Mouse (Mus musculus) heart, embryonic 14.5 days (tissue): ENCODE results near the gene Gm49369. TPM values are rescaled to one million over a fixed set of nuclear protein-coding genes. Genes with fewer than 3 reads are reported as not detected.

ENCODE experiments used
- ATAC-seq: fragments of 200-750 bp; cut with Nextera tagmentation; 2 replicates; pipeline ENCODE4 v1.8.0; 2017; ENCODE audit warnings: low read depth, moderate TSS enrichment; ENCODE audit not compliant: insufficient number of reproducible peaks, insufficient read depth, low FRiP score
- H3K27ac ChIP-seq, 2 experiments: fragments of 200-500 bp in 1 of 2; fragments of 300-500 bp in 1 of 2; sonication (generic) in 1 of 2; replicated peaks in 1 of 2; 2 replicates each; pipeline ENCODE4 v1.5.1; 2012 to 2014; ENCODE audit warnings: low read depth in 2 of 2, low read length in 2 of 2, control low read depth in 1 of 2, mild to moderate bottlenecking in 1 of 2, mixed read lengths in 1 of 2; ENCODE audit not compliant: control insufficient read depth in 1 of 2, insufficient read depth in 1 of 2
- H3K27me3 ChIP-seq: fragments of 300-500 bp; sonication (generic); 2 replicates; pipeline ENCODE4 v1.6.1; 2014; ENCODE audit warnings: mild to moderate bottlenecking, low read length, control low read depth; ENCODE audit not compliant: control insufficient read depth, insufficient read depth
- H3K36me3 ChIP-seq: fragments of 300-500 bp; sonication (generic); 2 replicates; pipeline ENCODE4 v1.6.1; 2014; ENCODE audit warnings: mild to moderate bottlenecking, control low read depth, low read length, mixed read lengths; ENCODE audit not compliant: control insufficient read depth, insufficient read depth
- H3K4me1 ChIP-seq, 2 experiments: fragments of 200-500 bp in 1 of 2; fragments of 300-500 bp in 1 of 2; sonication (generic) in 1 of 2; 2 replicates each; pipeline ENCODE4 v1.6.1; 2012 to 2014; ENCODE audit warnings: low read length in 2 of 2, control low read depth in 1 of 2, mixed read lengths in 1 of 2; ENCODE audit not compliant: control insufficient read depth in 2 of 2, insufficient read depth in 2 of 2
- H3K4me2 ChIP-seq: fragments of 300-500 bp; sonication (generic); 2 replicates; pipeline ENCODE4 v1.6.1; 2014; ENCODE audit warnings: mild to moderate bottlenecking, low read length
- H3K4me3 ChIP-seq, 2 experiments: fragments of 200-500 bp in 1 of 2; fragments of 300-500 bp in 1 of 2; sonication (generic) in 1 of 2; 2 replicates each; pipeline ENCODE4 v1.5.1; 2012 to 2014; ENCODE audit warnings: low read length in 2 of 2, mild to moderate bottlenecking in 2 of 2, control low read depth in 1 of 2, low read depth in 1 of 2, moderate library complexity in 1 of 2; ENCODE audit not compliant: control insufficient read depth in 1 of 2, insufficient read depth in 1 of 2
- H3K9ac ChIP-seq: fragments of 300-500 bp; sonication (generic); 2 replicates; pipeline ENCODE4 v1.6.1; 2014; ENCODE audit warnings: mild to moderate bottlenecking, low read length
- H3K9me3 ChIP-seq: fragments of 300-500 bp; sonication (generic); 2 replicates; pipeline ENCODE4 v1.6.1; 2016; ENCODE audit warnings: low read length, control low read depth; ENCODE audit not compliant: control insufficient read depth
- WGBS: fragments of 180-500 bp; shearing (Covaris S2); extraction: QIAGEN DNeasy Blood & Tissue Kit; methylation state at CpG from one replicate; pipeline ENCODE4 v1.1.7; 2014; 5-methylcytosine and 5-hydroxymethylcytosine counted together
- polyA plus RNA-seq: library from polyadenylated mRNA; unstranded; fragments of >200 nt; fragmentation: Nextera tagmentation; extraction: Ambion mirVana; gene quantifications from 2 replicates; pipeline ENCODE4 v1.2.1, GENCODE M21; 2014

Gene Gm49369
- polyA plus RNA-seq, 1 experiment from 2014 or later = not detected

GRCm38 (mm10) chr7:142376096-142376495 lies 6.4 kb downstream of the Gm49369 start:
- H3K4me1 ChIP-seq = peaks cover 17 to 25% of the 10 kb centered on the region in 2 experiments
- no peak overlapping the region for H3K4me2 ChIP-seq
- H3K9ac ChIP-seq = no peak overlapping the region
- H3K27me3 ChIP-seq = 0 out of 2 replicates have a peak, but pooled peaks cover 1% of the 10 kb centered on the region
- WGBS = 85% methylated on average over 4 of the region's 4 CpGs
- no peak for ATAC-seq
- H3K9me3 ChIP-seq = no peaks in the 10 kb centered on the region
- no peak overlapping the region for H3K4me3 ChIP-seq
- H3K27ac ChIP-seq = no peak overlapping the region
- H3K36me3 ChIP-seq = peaks cover 61% of the 10 kb centered on the region

- WGBS = 66% methylated on average over 6 of the region's 6 CpGs
- peaks cover 53% of the 10 kb centered on the region for H3K36me3 ChIP-seq
- H3K27ac ChIP-seq = 0 out of 4 replicates have a peak overlapping the region, but pooled peaks of 1 of the 2 experiments have one; percentile 37
- H3K27me3 ChIP-seq = peaks cover 8% of the 10 kb centered on the region; the same call in 1 of the 2 replicates
- H3K4me1 ChIP-seq = peaks cover 18 to 27% of the 10 kb centered on the region in 2 experiments
- H3K4me2 ChIP-seq = no peak overlapping the region
- ATAC-seq = no peak
- H3K9me3 ChIP-seq = no peaks in the 10 kb centered on the region
- H3K4me3 ChIP-seq = no peak overlapping the region
- peak overlapping the region; percentile 25; the same call in 1 of the 2 replicates for H3K9ac ChIP-seq
Measured at GRCm38 (mm10) chr7:142375261-142375724, 7.2 kb downstream of the Gm49369 start.

GRCm38 (mm10) chr7:142374413-142375015 lies 8.0 kb downstream of the Gm49369 start:
- H3K4me1 ChIP-seq = peaks cover 22 to 27% of the 10 kb centered on the region in 2 experiments
- no peak overlapping the region for H3K4me2 ChIP-seq
- H3K9ac ChIP-seq = no peak overlapping the region
- peaks cover 8% of the 10 kb centered on the region; the same call in 1 of the 2 replicates for H3K27me3 ChIP-seq
- peaks cover 45% of the 10 kb centered on the region for H3K36me3 ChIP-seq
- no peak for ATAC-seq
- 84% methylated on average over 5 of the region's 5 CpGs for WGBS
- H3K27ac ChIP-seq = peak overlapping the region in 1 of 2 experiments; percentile 34; a peak in 1 of 4 replicates
- no peaks in the 10 kb centered on the region for H3K9me3 ChIP-seq
- H3K4me3 ChIP-seq = no peak overlapping the region

- H3K4me2 ChIP-seq = peak within 1 kb of the TSS; percentile 97
- H3K4me3 ChIP-seq = peak within 1 kb of the TSS in 1 of 2 experiments; percentile 57; a peak in 2 of 4 replicates
- peaks cover 38% of the 10 kb centered on the region for H3K36me3 ChIP-seq
- 0 out of 2 replicates have a peak within 1 kb of the TSS, but pooled peaks have one; percentile 74 for H3K9ac ChIP-seq
- peaks cover 8% of the 10 kb centered on the region; the same call in 1 of the 2 replicates for H3K27me3 ChIP-seq
- no peak for ATAC-seq
- H3K27ac ChIP-seq = peak within 1 kb of the TSS in 1 of 2 experiments; percentile 34; a peak in 1 of 4 replicates
- 74% methylated on average over 8 of the region's 8 CpGs for WGBS
- no peaks in the 10 kb centered on the region for H3K9me3 ChIP-seq
- peaks cover 22 to 27% of the 10 kb centered on the region in 2 experiments for H3K4me1 ChIP-seq
Measured at GRCm38 (mm10) chr7:142373641-142374412, 8.6 kb downstream of the Gm49369 start, which contains the start of gene Ifitm10. Gene Ifitm10 (minus strand): TSS chr7:142373753.

GRCm38 (mm10) chr7:142373039-142373438 lies 9.4 kb downstream of the Gm49369 start:
- 83% methylated on average over 5 of the region's 5 CpGs for WGBS
- Histone ChIP-seq H3K4me1 (peaks cover 22 to 27% of the 10 kb centered on the region in 2 experiments), H3K27me3 (peaks cover 8% of the 10 kb centered on the region; the same call in 1 of the 2 replicates), H3K36me3 (peaks cover 30% of the 10 kb centered on the region), H3K4me3 (no peak overlapping the region), H3K4me2 (0 out of 2 replicates have a peak overlapping the region, but pooled peaks have one; percentile 97), H3K27ac (no peak overlapping the region), H3K9ac (no peak overlapping the region), H3K9me3 (no peaks in the 10 kb centered on the region)
- no peak for ATAC-seq

- peaks cover 22 to 27% of the 10 kb centered on the region in 2 experiments for H3K4me1 ChIP-seq
- peak overlapping the region; percentile 74 for H3K9ac ChIP-seq
- H3K36me3 ChIP-seq = peaks cover 20% of the 10 kb centered on the region
- ATAC-seq = peak; percentile 51
- peak overlapping the region; percentile 57 to 65 for H3K4me3 ChIP-seq
- peaks cover 8% of the 10 kb centered on the region; the same call in 1 of the 2 replicates for H3K27me3 ChIP-seq
- 1% methylated on average over 56 of the region's 64 CpGs for WGBS
- H3K4me2 ChIP-seq = peak overlapping the region; percentile 97
- no peak overlapping the region for H3K27ac ChIP-seq
- no peaks in the 10 kb centered on the region for H3K9me3 ChIP-seq
Measured at GRCm38 (mm10) chr7:142371768-142372661, 10.5 kb downstream of the Gm49369 start.
